Mouse (Mus musculus) T-cell, adult 66 days (primary cell): Measurements from ENCODE around the gene Lrrc43. TPM values are rescaled to one million over a fixed set of nuclear protein-coding genes. Genes with fewer than 3 reads are reported as not detected.

Experiments used
- total RNA-seq, 2 experiments: library from RNA; stranded (reverse); gene quantifications; 3 replicates in 1 of 2; 4 replicates in 1 of 2; pipeline ENCODE4 v1.2.4; 2023

The Lrrc43 gene
- total RNA-seq: not detected

GRCm38 (mm10) chr5:123489112-123489785 lies at the start of gene Lrrc43, which contains the start of gene Il31:
TSS of gene Lrrc43 (plus strand) at chr5:123489305.
TSS of gene Il31 (minus strand) at chr5:123489489.

DNA sequence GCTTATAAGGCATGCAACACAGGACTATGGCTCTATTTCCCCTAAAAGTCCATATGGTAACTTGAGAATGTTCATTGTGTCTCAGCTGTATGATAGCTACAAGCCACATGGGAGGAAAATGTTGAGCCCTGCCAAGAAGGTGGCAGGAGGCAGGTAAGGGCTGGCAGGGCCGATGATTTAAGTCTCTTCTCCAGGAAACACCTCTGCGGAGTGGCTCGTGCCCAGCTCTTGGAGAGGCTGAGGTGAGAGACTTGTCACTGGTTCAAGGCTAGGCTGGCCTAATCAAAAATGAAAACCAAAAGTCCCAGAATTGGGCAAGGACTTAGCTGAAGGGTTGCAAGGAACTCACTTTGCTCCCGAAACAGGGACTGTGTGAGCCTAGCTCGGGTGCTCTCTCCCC lies 21.1 kb downstream of the Lrrc43 start, which contains the start of gene B3gnt4:
Gene B3gnt4 (plus strand): TSS at position 301 of the 400 bp plus-strand sequence.

GRCm38 (mm10) chr5:123523692-123524392 lies 34.7 kb downstream of the Lrrc43 start, which contains the start of gene Diablo:
TSS of gene Diablo (minus strand) at chr5:123524176.

GRCm38 (mm10) chr5:123525281-123525680 lies 36.2 kb downstream of the Lrrc43 start, which contains the start of gene Gm49027:
TSS of gene Gm49027 (minus strand) at chr5:123525488.

Other genes starting within 250 kb of the Lrrc43 start
- 1 to 10 TPM; 1.9 to 2.0 TPM for gene Wdr66, start 237.2 kb upstream of the Lrrc43 start, total RNA-seq
- gene Bcl7a, start 145.5 kb upstream of the Lrrc43 start, total RNA-seq: 10 to 100 TPM; 18.1 to 18.4 TPM
- gene Mlxip, start 94.5 kb upstream of the Lrrc43 start, total RNA-seq: 10 to 100 TPM; 79.7 to 85.3 TPM
- gene Il31, start 184 bp downstream of the Lrrc43 start, total RNA-seq: not detected
- gene B3gnt4, start 21.2 kb downstream of the Lrrc43 start, total RNA-seq: not detected
- gene Diablo, start 34.9 kb downstream of the Lrrc43 start, total RNA-seq: 10 to 100 TPM; 67.1 to 73.2 TPM
- gene Gm49027, start 36.2 kb downstream of the Lrrc43 start, total RNA-seq: 1 to 10 TPM; 5.8 to 8.8 TPM
- 10 to 100 TPM; 46.0 to 53.6 TPM for gene Vps33a, start 83.7 kb downstream of the Lrrc43 start, total RNA-seq
- gene Clip1, start 195.3 kb downstream of the Lrrc43 start, total RNA-seq: 10 to 100 TPM; 76.2 to 90.8 TPM
- 10 to 100 TPM; 76.1 to 90.2 TPM for gene Zcchc8, start 231.8 kb downstream of the Lrrc43 start, total RNA-seq